Mouse (Mus musculus) adipocyte (in vitro differentiated cells): Measurements from ENCODE around the gene Lbhd2.
A peak's percentile ranks its signal among the peaks of the same experiment; 100 is the strongest.

Experiments
- DNase-seq: peaks from one replicate; pipeline ENCODE4 v3.0.0-alpha.2; 2016; ENCODE audit warnings: low spot score

Lbhd2 gene

GRCm38 (mm10) chr12:111432097-111432496 lies 25.5 kb downstream of the Lbhd2 start:
- DNase-seq: no peak

DNA sequence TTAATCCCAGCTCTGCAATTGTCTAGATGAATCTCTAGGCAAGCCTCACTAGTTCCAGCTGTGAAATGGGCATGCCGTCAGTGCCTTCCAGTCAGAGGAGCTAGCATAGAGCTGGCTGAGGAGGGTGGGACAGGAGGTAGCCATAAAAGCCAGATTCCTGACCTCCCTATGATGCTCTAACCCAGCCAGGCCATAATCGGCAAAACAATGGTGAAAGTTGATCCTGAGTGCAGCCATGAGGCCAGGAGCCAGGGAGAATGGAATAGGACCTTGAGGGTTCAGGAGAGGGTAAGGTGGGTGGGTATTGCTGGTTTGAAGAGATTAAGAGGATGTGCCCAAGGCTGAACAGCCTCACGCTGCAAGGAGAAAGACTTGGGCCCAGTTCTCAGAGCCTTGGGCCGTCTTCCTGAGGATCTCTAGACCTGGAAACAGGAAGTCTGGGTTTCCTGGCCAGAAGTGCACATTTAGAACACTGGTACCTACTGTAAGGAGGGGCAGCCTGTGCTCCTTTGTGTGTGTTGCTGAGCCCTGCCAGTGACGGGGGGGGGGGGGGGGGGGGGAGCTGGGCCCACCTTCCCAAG lies 26.2 kb downstream of the Lbhd2 start:
- no peak for DNase-seq

GRCm38 (mm10) chr12:111434164-111434744 lies 27.6 kb downstream of the Lbhd2 start:
- DNase-seq: peak; percentile 59

- DNase-seq: peak; percentile 39
Measured at GRCm38 (mm10) chr12:111434745-111435327, 28.2 kb downstream of the Lbhd2 start.

- DNase-seq: no peak
Measured at GRCm38 (mm10) chr12:111436170-111436569, 29.6 kb downstream of the Lbhd2 start.

DNA sequence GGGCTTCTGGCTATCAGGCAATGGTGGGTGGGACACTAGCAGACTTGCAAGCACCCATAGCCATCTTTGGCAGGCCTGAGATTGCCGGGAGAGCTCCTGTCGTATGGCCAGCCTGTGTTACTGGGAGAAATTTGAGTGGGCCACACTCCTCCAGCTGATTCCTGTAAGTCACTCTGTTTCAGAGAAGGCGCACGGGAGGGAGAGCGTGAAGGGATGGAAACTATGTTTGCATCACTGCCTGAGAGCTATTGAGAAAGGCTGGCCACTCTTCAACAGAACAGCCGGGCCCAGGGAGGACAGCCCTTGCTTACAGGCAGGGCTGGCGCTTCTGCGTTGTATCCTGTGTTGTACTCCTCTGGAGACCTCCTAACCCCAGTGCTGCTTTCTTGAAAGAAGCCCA lies 30.0 kb downstream of the Lbhd2 start:
- DNase-seq: peak; percentile 58

- DNase-seq: peak; percentile 69
Measured at GRCm38 (mm10) chr12:111437222-111437900, 30.8 kb downstream of the Lbhd2 start.

DNA sequence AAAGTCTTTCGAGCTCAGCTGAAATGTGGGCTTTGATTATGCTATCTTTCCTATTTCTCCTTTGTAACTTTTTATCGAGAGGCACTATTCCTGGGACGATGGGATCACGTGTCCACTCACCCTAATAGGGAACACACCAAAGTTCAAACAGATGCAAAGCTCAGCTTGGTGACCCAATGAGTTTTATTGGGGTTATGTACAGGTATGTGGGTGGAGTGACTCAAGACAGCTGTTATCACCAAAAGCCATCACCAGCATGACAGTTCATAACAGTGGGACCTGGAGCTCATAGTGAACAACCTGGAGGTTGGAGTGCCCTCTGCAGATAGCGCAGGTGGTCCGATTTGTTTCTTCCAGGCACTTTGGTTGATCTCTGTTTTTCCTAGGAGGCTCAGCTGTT lies 32.2 kb downstream of the Lbhd2 start:
- DNase-seq: no peak

- no peak for DNase-seq
Measured at GRCm38 (mm10) chr12:111440701-111441373, 34.2 kb downstream of the Lbhd2 start.

- no peak for DNase-seq
Measured at GRCm38 (mm10) chr12:111441523-111441922, 34.9 kb downstream of the Lbhd2 start.

DNA sequence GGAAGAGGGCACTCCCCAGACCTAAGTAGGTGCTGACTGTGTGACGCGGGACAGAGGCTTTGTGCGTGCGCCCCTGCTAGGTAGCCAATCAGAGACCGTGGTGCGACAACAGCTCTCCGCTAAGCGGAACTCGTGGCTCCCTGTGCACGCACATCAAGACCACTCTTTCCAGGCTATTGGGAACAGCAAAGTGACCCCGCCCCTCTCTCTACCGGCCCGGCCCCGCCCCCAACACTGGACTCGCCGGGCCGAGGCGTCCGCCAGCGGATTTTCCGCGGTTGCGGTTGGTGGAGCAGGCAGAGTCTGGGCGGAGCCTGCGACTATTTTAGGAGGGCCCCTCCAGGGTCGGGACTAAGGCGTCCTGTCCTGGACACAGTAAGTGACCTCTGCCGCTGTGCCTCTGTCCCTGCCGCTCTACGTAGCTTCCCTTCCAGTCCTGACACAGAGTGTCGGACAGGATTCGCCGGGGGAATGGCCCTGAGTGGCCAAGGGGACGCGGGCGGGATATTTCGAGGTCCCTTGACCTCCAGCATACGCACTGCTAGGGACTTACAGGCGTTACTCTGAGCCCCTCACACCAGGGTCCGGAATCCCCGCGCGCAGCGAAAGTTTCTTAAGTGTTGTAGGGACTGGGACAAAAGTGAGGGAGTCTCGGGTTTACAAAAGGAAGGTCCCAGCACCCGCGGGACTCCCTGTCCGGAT lies 35.9 kb downstream of the Lbhd2 start, which contains the start of gene Tnfaip2:
Gene Tnfaip2 (plus strand): TSS at position 161 of the 702 bp plus-strand sequence.
- DNase-seq: peak; percentile 56

GRCm38 (mm10) chr12:111443011-111443870 lies 36.6 kb downstream of the Lbhd2 start:
- peak; percentile 74 for DNase-seq

GRCm38 (mm10) chr12:111443921-111444831 lies 37.6 kb downstream of the Lbhd2 start:
- peak; percentile 66 for DNase-seq

DNA sequence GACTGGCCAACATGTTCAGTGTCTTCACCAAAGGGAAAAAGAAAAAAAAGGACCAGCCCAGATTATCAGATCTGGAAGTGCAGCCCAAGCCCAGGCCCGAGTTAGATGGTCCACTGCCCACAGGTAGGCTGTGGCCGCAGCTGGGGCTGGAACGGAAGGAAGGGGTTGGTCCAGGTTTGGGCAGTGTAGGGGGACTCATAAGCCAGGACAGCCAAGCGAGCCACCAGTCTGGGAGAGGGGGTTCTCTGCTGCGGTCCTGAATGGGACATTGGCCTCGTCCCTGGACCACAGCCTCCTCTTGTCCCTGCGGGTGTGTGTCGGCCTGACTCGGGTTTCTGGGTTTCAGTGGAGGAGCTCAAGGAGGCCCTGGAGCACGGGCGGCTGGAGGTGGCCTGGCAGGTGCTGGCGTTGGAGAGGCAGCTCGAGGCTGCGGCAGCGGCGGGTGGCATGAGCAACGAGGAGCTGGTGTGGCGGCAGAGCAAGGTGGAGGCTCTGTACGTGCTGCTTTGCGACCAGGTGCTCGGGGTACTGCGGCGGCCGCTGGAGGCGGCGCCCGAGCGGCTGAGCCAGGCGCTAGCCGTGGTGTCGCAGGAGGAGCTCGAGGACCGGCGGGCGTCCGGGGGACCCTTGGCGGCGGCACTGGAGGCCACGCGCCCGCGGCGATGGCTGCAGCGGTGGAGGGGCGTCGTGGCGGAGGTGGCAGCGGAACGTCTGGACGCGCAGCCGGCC lies 38.7 kb downstream of the Lbhd2 start:
- no peak for DNase-seq

GRCm38 (mm10) chr12:111445890-111446613 lies 39.4 kb downstream of the Lbhd2 start:
- no peak for DNase-seq

- DNase-seq: no peak
Measured at GRCm38 (mm10) chr12:111446745-111447144, 40.1 kb downstream of the Lbhd2 start.

DNA sequence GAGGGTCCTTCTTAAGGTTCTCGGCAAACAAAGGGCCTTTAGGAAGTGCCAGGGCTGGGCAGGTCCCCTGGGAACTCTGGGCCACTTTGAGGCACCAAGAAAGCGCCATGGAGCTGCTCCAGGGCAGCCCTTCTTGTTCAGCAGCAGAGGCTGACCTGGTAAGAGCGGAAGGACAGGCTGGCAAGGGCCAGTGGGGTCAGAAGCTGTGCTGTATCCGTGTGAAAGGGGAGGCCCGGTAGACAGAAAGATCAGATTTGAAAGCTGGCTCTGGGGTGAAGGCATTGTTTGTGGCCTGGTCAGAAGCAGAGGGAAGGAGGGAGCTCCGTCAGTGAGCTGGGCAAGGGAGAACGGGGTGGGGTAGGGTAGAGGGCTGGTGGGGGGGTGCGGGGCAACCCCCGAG lies 40.7 kb downstream of the Lbhd2 start:
- peak; percentile 50 for DNase-seq
